Mouse (Mus musculus): ENCODE measurements at regions not wholly inside any gene's neighbourhood (a gene's known extent, or its start where the extent isn't known, plus 50 kb on each side); places are given as distances from the start of the nearest gene placed in this dataset.
A peak's percentile ranks its signal among the peaks of the same experiment; 100 is the strongest.

- DNase-seq (ENCODE audit: low spot score), result no peak
- intact Hi-C loops (cut with DNase I), result no loop called here
Observed at GRCm38 (mm10) chr5:73904146-73904811, 164.0 kb downstream of the Usp46 start.

DNA sequence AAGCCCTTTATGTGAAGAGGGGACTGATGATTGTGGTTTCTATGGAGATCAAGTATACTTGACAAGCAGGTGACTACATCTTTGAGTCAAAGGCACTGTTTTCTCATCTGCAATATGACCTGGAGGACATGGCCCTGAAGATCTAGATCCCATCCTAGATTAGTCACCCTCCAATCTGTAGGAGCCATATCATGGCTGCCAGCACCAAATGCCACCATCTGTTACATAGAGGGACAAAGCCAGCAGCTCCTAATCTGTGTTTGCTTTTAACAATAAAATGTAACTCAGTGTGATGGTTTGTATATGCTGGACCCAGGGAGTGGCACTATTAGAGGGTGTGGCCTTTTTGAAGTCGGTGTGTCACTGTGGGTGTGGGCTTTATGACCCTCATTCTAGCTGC lies 156.1 kb downstream of the Usp46 start:
- intact Hi-C loops (cut with DNase I), result no loop called here
- DNase-seq (ENCODE audit: low spot score), result no peak

- intact Hi-C loops (cut with DNase I), result no loop called here
- no peak for DNase-seq (ENCODE audit: low spot score)
Observed at GRCm38 (mm10) chr5:73913116-73913515, 155.1 kb downstream of the Usp46 start.

- DNase-seq (ENCODE audit: low spot score), result no peak
- intact Hi-C loops (cut with DNase I), result no loop called here
Observed at GRCm38 (mm10) chr5:73918011-73918410, 150.2 kb downstream of the Usp46 start.

DNA sequence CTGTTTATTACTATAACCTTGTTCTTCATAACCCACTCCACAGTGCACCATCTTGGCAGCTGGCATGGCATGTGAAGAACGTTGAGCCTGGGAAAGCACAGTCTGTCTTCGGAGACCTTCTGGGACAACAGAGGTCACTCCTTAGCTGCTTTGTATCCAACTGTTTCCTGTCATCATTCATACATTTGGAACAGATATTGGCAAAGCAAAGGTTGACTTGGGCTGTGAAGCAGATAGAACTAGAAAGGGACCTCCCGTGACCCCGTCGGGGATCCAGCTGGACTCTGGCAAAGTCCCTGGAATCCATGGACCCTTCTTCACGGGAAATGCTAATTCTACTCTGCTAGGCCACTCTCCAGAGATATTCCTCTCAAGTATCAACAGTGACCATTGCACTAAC lies 148.3 kb downstream of the Usp46 start:
- DNase-seq (ENCODE audit: low spot score), result peak; percentile 62
- intact Hi-C loops (cut with DNase I), result no loop called here

- intact Hi-C loops (cut with DNase I), result no loop called here
- DNase-seq (ENCODE audit: low spot score), result no peak
Observed at GRCm38 (mm10) chr5:73927534-73927933, 140.7 kb downstream of the Usp46 start.

GRCm38 (mm10) chr5:73928691-73929090 lies 139.5 kb downstream of the Usp46 start:
- DNase-seq (ENCODE audit: low spot score), result no peak
- intact Hi-C loops (cut with DNase I), result no loop called here

- DNase-seq (ENCODE audit: low spot score), result no peak
- intact Hi-C loops (cut with DNase I), result no loop called here
Observed at GRCm38 (mm10) chr5:73930205-73930604, 138.0 kb downstream of the Usp46 start.

- intact Hi-C loops (cut with DNase I), result loop anchor here (2.0 kb wide), 1 partner anchor 339 kb away; no protein-coding TSS in a partner anchor
- no peak for DNase-seq (ENCODE audit: low spot score)
Observed at GRCm38 (mm10) chr5:73937799-73938198, 130.4 kb downstream of the Usp46 start.

GRCm38 (mm10) chr5:73938450-73938849 lies 129.8 kb downstream of the Usp46 start:
- intact Hi-C loops (cut with DNase I), result loop anchor here (2.0 kb wide), 1 partner anchor 338 kb away; no protein-coding TSS in a partner anchor
- DNase-seq (ENCODE audit: low spot score), result no peak

DNA sequence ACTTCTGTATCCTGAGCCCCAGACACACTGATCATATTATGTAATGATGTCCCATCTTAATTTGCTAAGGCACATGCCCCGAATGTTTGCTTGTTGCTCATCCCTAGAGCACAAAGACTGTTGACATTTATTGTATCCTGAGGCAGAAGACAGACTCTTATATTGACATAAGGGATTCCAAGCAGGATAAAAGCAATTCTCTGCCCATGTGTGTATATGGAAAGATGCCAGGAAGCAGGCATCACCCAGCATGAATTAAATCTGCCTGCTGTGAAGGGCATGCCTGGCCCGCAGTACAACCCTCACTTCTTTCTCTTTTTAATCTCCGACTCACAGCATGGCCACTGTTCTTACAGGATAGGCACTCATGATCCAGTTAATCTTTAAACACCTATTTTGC lies 125.3 kb downstream of the Usp46 start:
- intact Hi-C loops (cut with DNase I), result no loop called here
- no peak for DNase-seq (ENCODE audit: low spot score)

DNA sequence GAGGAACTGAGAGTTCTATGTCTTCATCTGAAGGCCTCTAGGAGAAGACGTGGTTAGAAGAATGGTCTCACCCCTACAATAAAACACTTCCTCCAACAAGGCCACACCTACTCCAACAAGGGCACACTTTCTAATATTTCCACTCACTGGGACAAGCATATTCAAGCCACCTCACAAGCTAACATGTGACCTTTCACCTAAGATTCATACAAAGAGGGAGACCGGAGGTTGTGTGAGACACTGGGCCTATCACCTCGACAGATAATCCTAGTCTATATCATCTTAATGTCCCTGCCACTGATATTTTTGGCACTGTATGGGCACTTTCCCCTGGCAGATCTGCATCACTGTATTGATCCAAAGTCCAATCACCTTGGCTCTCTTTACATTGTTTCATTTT lies 122.6 kb downstream of the Usp46 start:
- intact Hi-C loops (cut with DNase I), result no loop called here

DNA sequence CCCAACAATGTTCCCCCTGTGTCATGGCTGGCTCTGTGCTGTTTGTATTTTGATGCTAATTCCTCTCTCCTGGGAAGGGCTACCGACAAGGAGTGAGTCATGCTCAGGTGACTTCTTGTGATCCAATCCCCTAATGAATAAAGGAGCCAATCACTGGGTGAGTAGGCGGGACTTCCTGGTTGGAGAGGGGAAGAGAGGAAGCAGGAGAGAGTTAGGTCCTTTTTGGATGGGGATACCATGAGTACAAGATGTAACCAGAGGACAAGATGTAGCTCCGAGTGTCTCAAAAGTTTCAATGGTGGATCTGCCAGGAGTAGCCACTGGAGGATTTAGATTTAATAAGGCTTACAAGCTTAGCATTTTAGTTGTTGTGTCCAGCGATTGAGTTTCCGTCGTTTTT lies 122.1 kb downstream of the Usp46 start:
- intact Hi-C loops (cut with DNase I), result no loop called here
- no peak for DNase-seq (ENCODE audit: low spot score)

More for the DNA sequence above, 122.6 kb downstream of the Usp46 start:
- no peak for DNase-seq (ENCODE audit: low spot score)

DNA sequence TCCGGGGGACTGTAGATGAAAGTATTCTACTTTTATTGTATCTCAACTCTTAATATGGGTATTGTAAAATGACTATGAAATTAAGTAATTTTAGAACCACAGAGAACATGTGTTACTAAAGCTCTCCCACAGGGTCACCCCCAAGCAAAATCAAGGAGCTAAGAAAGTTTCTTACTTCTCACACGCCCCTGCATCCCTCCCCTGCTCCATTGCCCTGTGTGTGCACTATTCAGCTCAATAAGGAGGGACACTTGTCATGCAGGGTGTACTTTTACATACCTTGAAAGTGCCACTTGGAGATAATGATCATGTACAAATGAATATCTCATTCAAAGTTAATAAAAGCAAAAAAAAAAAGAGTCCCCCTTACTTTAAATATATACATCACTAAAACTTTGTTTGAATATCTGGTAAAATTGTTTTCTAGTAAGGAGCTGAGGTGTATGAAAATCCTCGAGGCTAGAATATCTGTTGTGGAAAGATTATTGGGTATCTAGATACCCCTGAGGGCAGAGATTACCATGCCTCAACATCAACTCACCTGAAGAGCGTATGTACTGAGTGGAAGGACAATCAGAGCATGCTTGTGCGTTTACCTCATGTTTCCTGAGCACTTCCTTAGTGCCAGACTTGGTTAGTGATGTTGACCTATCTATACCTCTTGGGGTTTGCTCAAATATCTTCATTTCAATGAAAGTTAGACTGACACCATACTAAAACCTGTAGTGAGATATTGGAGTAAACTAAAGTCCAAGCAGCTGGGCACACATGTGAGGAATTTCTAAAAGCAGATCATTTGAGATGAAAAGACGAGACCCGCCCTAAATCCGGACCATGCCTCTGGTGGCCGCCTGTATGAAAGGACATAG lies 120.0 kb downstream of the Usp46 start:
- intact Hi-C loops (cut with DNase I), result no loop called here
- DNase-seq (ENCODE audit: low spot score), result no peak
